Mouse (Mus musculus) MEL (cell line): Measurements from ENCODE around the gene Plcb4. TPM values are rescaled to one million over a fixed set of nuclear protein-coding genes. Genes with fewer than 3 reads are reported as not detected.

Experiments
- DNase-seq: peaks from one replicate; pipeline ENCODE4 v3.0.0; 2011; ENCODE audit warnings: low read depth, low spot score
- H3K27ac ChIP-seq: 2 replicates; pipeline ENCODE4 v1.5.1; 2012; ENCODE audit warnings: low read depth, mild to moderate bottlenecking, control low read depth, low read length, moderate library complexity; ENCODE audit not compliant: control insufficient read depth
- H3K27me3 ChIP-seq, 2 experiments: fragments of 150-350 bp in 1 of 2; sonication (generic) in 1 of 2; 2 replicates each; pipeline ENCODE4 v1.6.1; 2012; ENCODE audit warnings: low read length in 2 of 2, mild to moderate bottlenecking in 2 of 2, improper control_type of control experiment in 1 of 2, moderate library complexity in 1 of 2; ENCODE audit not compliant: insufficient read depth in 2 of 2, control insufficient read depth in 1 of 2
- H3K36me3 ChIP-seq, 2 experiments: 2 replicates each; pipeline ENCODE4 v1.6.1; 2012 to 2014; ENCODE audit warnings: low read length in 2 of 2, improper control_type of control experiment in 1 of 2, inconsistent platforms in 1 of 2, mild to moderate bottlenecking in 1 of 2; ENCODE audit not compliant: insufficient read depth in 2 of 2, control insufficient read depth in 1 of 2
- H3K4me1 ChIP-seq, 2 experiments: fragments of 150-350 bp in 1 of 2; sonication (generic) in 1 of 2; 2 replicates each; pipeline ENCODE4 v1.6.1; 2012; ENCODE audit warnings: low read length in 2 of 2, improper control_type of control experiment in 1 of 2, mild to moderate bottlenecking in 1 of 2; ENCODE audit not compliant: insufficient read depth in 2 of 2, control insufficient read depth in 1 of 2
- H3K4me3 ChIP-seq, 2 experiments: fragments of 150-350 bp in 1 of 2; sonication (generic) in 1 of 2; 2 replicates each; pipeline ENCODE4 v1.5.1; 2012; ENCODE audit warnings: low read depth in 2 of 2, low read length in 2 of 2, mild to moderate bottlenecking in 2 of 2, moderate library complexity in 2 of 2, control low read depth in 1 of 2, improper control_type of control experiment in 1 of 2; ENCODE audit not compliant: control insufficient read depth in 1 of 2, insufficient read depth in 1 of 2
- H3K79me2 ChIP-seq: 2 replicates; pipeline ENCODE4 v1.6.1; 2012; ENCODE audit warnings: mild to moderate bottlenecking, low read length, moderate library complexity; ENCODE audit not compliant: control insufficient read depth, poor library complexity, insufficient read depth
- H3K9ac ChIP-seq: 2 replicates; pipeline ENCODE4 v1.6.1; 2012; ENCODE audit warnings: low read depth, mild to moderate bottlenecking, control low read depth, low read length, moderate library complexity; ENCODE audit not compliant: control insufficient read depth, poor library complexity, severe bottlenecking
- H3K9me3 ChIP-seq: fragments of 150-350 bp; sonication (generic); replicated peaks from 2 replicates; pipeline ENCODE4 v1.6.1; 2012; ENCODE audit warnings: mild to moderate bottlenecking, low read length, improper control_type of control experiment, moderate library complexity; ENCODE audit not compliant: insufficient read depth
- CTCF ChIP-seq, 3 experiments: IDR thresholded peaks in 2 of 3; conservative IDR thresholded peaks in 1 of 3; 2 replicates each; pipeline ENCODE4 v1.5.1; 2011 to 2012; ENCODE audit warnings: low read length in 3 of 3, low read depth in 2 of 3, mild to moderate bottlenecking in 2 of 3, improper control_type of control experiment in 1 of 3, inconsistent platforms in 1 of 3, mixed read lengths in 1 of 3, moderate library complexity in 1 of 3; ENCODE audit not compliant: control insufficient read depth in 1 of 3, insufficient read depth in 1 of 3, poor library complexity in 1 of 3, severe bottlenecking in 1 of 3
- EP300 ChIP-seq, 2 experiments: IDR thresholded peaks; 2 replicates each; pipeline ENCODE4 v1.6.1; 2011; ENCODE audit warnings: improper control_type of control experiment in 2 of 2, low read length in 2 of 2, low read depth in 1 of 2, mild to moderate bottlenecking in 1 of 2
- ETS1 ChIP-seq: IDR thresholded peaks from 2 replicates; pipeline ENCODE4 v1.6.1; 2012; ENCODE audit warnings: low read depth, mild to moderate bottlenecking, inconsistent platforms, low read length, improper control_type of control experiment, moderate library complexity
- GABPA ChIP-seq: IDR thresholded peaks from 2 replicates; pipeline ENCODE4 v1.6.1; 2012; ENCODE audit warnings: low read depth, mild to moderate bottlenecking, inconsistent platforms, low read length, improper control_type of control experiment, moderate library complexity
- GATA1 ChIP-seq: IDR thresholded peaks from 2 replicates; pipeline ENCODE4 v1.6.1; 2011; ENCODE audit warnings: low read depth, low read length, improper control_type of control experiment
- JUND ChIP-seq: IDR thresholded peaks from 2 replicates; pipeline ENCODE4 v1.6.1; 2011; ENCODE audit warnings: low read depth, mild to moderate bottlenecking, improper control_type of control experiment, low read length
- KAT2A ChIP-seq: conservative IDR thresholded peaks from 2 replicates; pipeline ENCODE4 v1.6.1; 2012; ENCODE audit warnings: low read depth, low read length, improper control_type of control experiment, inconsistent platforms
- MAZ ChIP-seq: IDR thresholded peaks from 2 replicates; pipeline ENCODE4 v1.6.1; 2012; ENCODE audit warnings: low read depth, mild to moderate bottlenecking, inconsistent platforms, low read length, improper control_type of control experiment
- MEF2A ChIP-seq: IDR thresholded peaks from 2 replicates; pipeline ENCODE4 v1.6.1; 2014; ENCODE audit warnings: low read depth, mild to moderate bottlenecking, inconsistent platforms, low read length, improper control_type of control experiment; ENCODE audit not compliant: poor library complexity, insufficient replicate concordance, severe bottlenecking; ENCODE audit errors: extremely low read depth
- MXI1 ChIP-seq: IDR thresholded peaks from 2 replicates; pipeline ENCODE4 v1.6.1; 2011; ENCODE audit warnings: mild to moderate bottlenecking, low read depth, low read length, improper control_type of control experiment
- NELFE ChIP-seq: IDR thresholded peaks from 2 replicates; pipeline ENCODE4 v1.6.1; 2011; ENCODE audit warnings: low read depth, low read length, improper control_type of control experiment
- NRF1 ChIP-seq: IDR thresholded peaks from 2 replicates; pipeline ENCODE4 v1.6.1; 2014; ENCODE audit warnings: low read depth, mild to moderate bottlenecking, inconsistent platforms, low read length, improper control_type of control experiment, moderate library complexity; ENCODE audit not compliant: poor library complexity, insufficient read depth, severe bottlenecking
- POLR2A ChIP-seq, 2 experiments: IDR thresholded peaks; 2 replicates each; pipeline ENCODE4 v1.6.1; 2011 to 2012; ENCODE audit warnings: low read length in 2 of 2, mild to moderate bottlenecking in 2 of 2, control low read depth in 1 of 2, improper control_type of control experiment in 1 of 2, low read depth in 1 of 2, moderate library complexity in 1 of 2; ENCODE audit not compliant: control insufficient read depth in 1 of 2, insufficient read depth in 1 of 2, poor library complexity in 1 of 2
- POLR2AphosphoS2 ChIP-seq: IDR thresholded peaks from 2 replicates; pipeline ENCODE4 v1.6.1; 2011; ENCODE audit warnings: low read length, improper control_type of control experiment
- POLR2AphosphoS5 ChIP-seq: IDR thresholded peaks from 2 replicates; pipeline ENCODE4 v1.6.1; 2012; ENCODE audit warnings: low read depth, borderline replicate concordance, mild to moderate bottlenecking, inconsistent platforms, low read length, moderate library complexity, mixed read lengths
- RAD21 ChIP-seq: IDR thresholded peaks from 2 replicates; pipeline ENCODE4 v1.6.1; 2011; ENCODE audit warnings: mild to moderate bottlenecking, low read depth, low read length, improper control_type of control experiment
- RCOR1 ChIP-seq: IDR thresholded peaks from 2 replicates; pipeline ENCODE4 v1.6.1; 2012; ENCODE audit warnings: low read depth, mild to moderate bottlenecking, inconsistent platforms, low read length, improper control_type of control experiment
- SMC3 ChIP-seq: IDR thresholded peaks from 2 replicates; pipeline ENCODE4 v1.6.1; 2011; ENCODE audit warnings: low read depth, low read length, improper control_type of control experiment
- TAL1 ChIP-seq: IDR thresholded peaks from 2 replicates; pipeline ENCODE4 v1.6.1; 2012; ENCODE audit warnings: mild to moderate bottlenecking, inconsistent platforms, low read length, moderate library complexity, mixed read lengths
- TBP ChIP-seq: IDR thresholded peaks from 2 replicates; pipeline ENCODE4 v1.8.0; 2011; ENCODE audit warnings: low read depth, low read length, improper control_type of control experiment
- TCF12 ChIP-seq: IDR thresholded peaks from 2 replicates; pipeline ENCODE4 v1.6.1; 2014; ENCODE audit warnings: low read depth, mild to moderate bottlenecking, inconsistent platforms, low read length, improper control_type of control experiment, moderate library complexity
- USF1 ChIP-seq: IDR thresholded peaks from 2 replicates; pipeline ENCODE4 v1.6.1; 2014; ENCODE audit warnings: low read depth, mild to moderate bottlenecking, inconsistent platforms, low read length, improper control_type of control experiment, moderate library complexity
- USF2 ChIP-seq, 2 experiments: IDR thresholded peaks; 2 replicates each; pipeline ENCODE4 v1.6.1; 2011 to 2012; ENCODE audit warnings: improper control_type of control experiment in 2 of 2, low read length in 2 of 2, borderline replicate concordance in 1 of 2, inconsistent platforms in 1 of 2, low read depth in 1 of 2, mild to moderate bottlenecking in 1 of 2; ENCODE audit not compliant: insufficient read depth in 1 of 2
- ZC3H11A ChIP-seq: IDR thresholded peaks from 2 replicates; pipeline ENCODE4 v1.6.1; 2012; ENCODE audit warnings: low read depth, mild to moderate bottlenecking, inconsistent platforms, low read length, improper control_type of control experiment
- ZKSCAN1 ChIP-seq: IDR thresholded peaks from 2 replicates; pipeline ENCODE4 v1.6.1; 2012; ENCODE audit warnings: low read depth, mild to moderate bottlenecking, inconsistent platforms, low read length, improper control_type of control experiment, moderate library complexity
- ZMIZ1 ChIP-seq: IDR thresholded peaks from 2 replicates; pipeline ENCODE4 v1.6.1; 2012; ENCODE audit warnings: low read depth, mild to moderate bottlenecking, inconsistent platforms, low read length, improper control_type of control experiment, moderate library complexity
- ZNF384 ChIP-seq: IDR thresholded peaks from 2 replicates; pipeline ENCODE4 v1.6.1; 2012; ENCODE audit warnings: low read depth, mild to moderate bottlenecking, inconsistent platforms, low read length, improper control_type of control experiment
- polyA plus RNA-seq, 2 experiments: library from polyadenylated mRNA; stranded (reverse) in 1 of 2; unstranded in 1 of 2; fragments of >175 nt in 1 of 2; fragments of >200 nt in 1 of 2; gene quantifications; 2 replicates each; pipeline versions ENCODE4 v1.2.1 to v1.2.4; 2012; ENCODE audit warnings: low replicate concordance in 2 of 2, low read depth in 1 of 2; ENCODE audit not compliant: insufficient read length in 2 of 2, insufficient read depth in 1 of 2, missing spikeins in 1 of 2
- total RNA-seq: library from RNA; depleted of rRNA; stranded (reverse); fragments of 300-350 nt; gene quantifications from 2 replicates; pipeline ENCODE4 v1.2.3, GENCODE M21; 2012

The Plcb4 gene
- total and polyA plus RNA-seq, 3 experiments = not detected

DNA sequence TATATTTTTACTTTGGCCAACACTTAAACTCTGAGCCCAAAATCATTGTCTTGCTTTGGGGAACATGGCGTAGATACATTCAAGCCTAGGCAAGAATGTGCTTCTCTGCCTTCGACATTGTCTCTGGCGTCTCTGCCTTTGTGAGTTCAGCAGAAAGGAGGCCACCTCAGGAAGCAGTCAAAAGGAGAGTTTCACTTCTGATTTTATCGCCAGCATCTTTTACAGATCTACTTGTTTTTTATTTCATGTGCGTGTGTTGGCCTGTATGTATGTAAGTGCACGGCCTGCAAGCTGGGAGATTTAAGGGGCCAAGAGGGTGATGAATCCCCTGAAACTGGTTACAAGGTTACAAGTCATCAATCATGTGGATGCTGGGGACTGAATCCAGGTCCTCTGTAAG is 6.8 kb upstream of the Plcb4 start:
- H3K4me1 ChIP-seq = no peaks in the 10 kb centered on the region
- no peak overlapping the region for H3K4me3 ChIP-seq
- TF ChIP-seq ZKSCAN1 = no peak
- no peak for TF ChIP-seq ZC3H11A
- no peak for TF ChIP-seq TBP
- TF ChIP-seq EP300 (IDR thresholded peaks at IDR 0.05; ENCODE audit: low read depth in 1 of 2, low read length in 2 of 2) = no peak
- TF ChIP-seq ETS1 = no peak
- TF ChIP-seq POLR2AphosphoS2 = no peak
- TF ChIP-seq GABPA = no peak
- no peak for TF ChIP-seq POLR2A (IDR thresholded peaks at IDR 0.05; ENCODE audit: control insufficient read depth in 1 of 2, insufficient read depth in 1 of 2, low read depth in 1 of 2, low read length in 2 of 2, poor library complexity in 1 of 2)
- DNase-seq = no peak
- no peak overlapping the region for H3K9ac ChIP-seq
- H3K27me3 ChIP-seq = no peaks in the 10 kb centered on the region
- no peaks in the 10 kb centered on the region for H3K36me3 ChIP-seq
- H3K79me2 ChIP-seq = no peaks in the 10 kb centered on the region
- H3K27ac ChIP-seq = no peak overlapping the region
- no peaks in the 10 kb centered on the region for H3K9me3 ChIP-seq

DNA sequence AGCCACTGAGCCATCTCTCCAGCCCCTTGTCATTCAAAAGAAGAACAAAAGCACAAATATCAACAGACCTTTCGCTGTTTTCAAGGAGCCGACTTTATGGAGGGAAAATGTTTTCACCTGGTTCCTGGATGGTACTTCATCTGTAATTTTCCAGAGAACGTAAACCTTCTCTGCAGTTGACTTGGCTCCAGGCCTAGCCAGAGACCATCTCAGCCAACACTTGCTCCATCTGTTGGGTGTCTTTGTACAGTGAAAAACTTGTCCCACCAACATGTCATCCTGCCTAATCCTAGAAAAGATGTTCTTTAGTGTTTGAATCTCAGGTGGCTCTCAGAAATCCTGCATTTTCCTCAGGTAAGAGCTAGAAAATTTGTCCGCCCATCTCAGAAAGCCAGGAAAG is 6.4 kb upstream of the Plcb4 start:
- H3K4me1 ChIP-seq = no peaks in the 10 kb centered on the region
- no peaks in the 10 kb centered on the region for H3K9me3 ChIP-seq
- H3K79me2 ChIP-seq = no peaks in the 10 kb centered on the region
- H3K9ac ChIP-seq = no peak overlapping the region
- H3K27ac ChIP-seq = no peak overlapping the region
- H3K36me3 ChIP-seq = no peaks in the 10 kb centered on the region
- no peaks in the 10 kb centered on the region for H3K27me3 ChIP-seq
- H3K4me3 ChIP-seq = no peak overlapping the region
- DNase-seq = no peak
- no peak for TF ChIP-seq ZC3H11A
- no peak for TF ChIP-seq ZMIZ1
- no peak for TF ChIP-seq ZNF384
- no peak for TF ChIP-seq KAT2A
- no peak for TF ChIP-seq USF2 (IDR thresholded peaks at IDR 0.05; ENCODE audit: borderline replicate concordance in 1 of 2, insufficient read depth in 1 of 2, low read depth in 1 of 2, low read length in 2 of 2)
- no peak for TF ChIP-seq MAZ
- no peak for TF ChIP-seq GATA1
- no peak for TF ChIP-seq USF1
- TF ChIP-seq NELFE = no peak

DNA sequence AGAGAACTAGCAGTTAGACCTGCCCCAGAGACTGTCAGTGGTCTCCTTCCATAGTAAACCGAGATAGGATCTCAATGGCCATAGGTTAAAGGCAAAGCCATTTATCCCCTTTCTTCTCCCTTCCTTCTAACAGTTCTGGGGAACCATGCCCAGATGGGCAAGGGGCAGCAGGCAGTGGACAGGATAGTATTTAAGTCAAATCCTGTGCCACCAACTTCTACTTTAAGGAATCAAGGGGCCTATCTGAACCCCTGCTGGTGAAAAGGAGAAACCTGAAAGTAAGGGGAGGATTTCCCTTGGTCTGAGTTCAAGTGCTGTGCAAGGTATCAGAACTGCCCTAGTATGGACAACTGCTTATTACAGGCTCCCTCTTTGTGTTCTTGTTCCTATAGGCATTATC is 2.9 kb upstream of the Plcb4 start:
- H3K9ac ChIP-seq = no peak overlapping the region
- no peaks in the 10 kb centered on the region for H3K9me3 ChIP-seq
- no peak for DNase-seq
- TF ChIP-seq JUND (no peak), TCF12 (no peak), MXI1 (no peak), KAT2A (no peak), RCOR1 (no peak), TAL1 (no peak), MEF2A (no peak), TBP (no peak), RAD21 (no peak), EP300 (IDR thresholded peaks at IDR 0.05; ENCODE audit: low read depth in 1 of 2, low read length in 2 of 2) (no peak), SMC3 (no peak), MAZ (no peak), POLR2AphosphoS2 (no peak), NRF1 (no peak), POLR2AphosphoS5 (no peak), CTCF (IDR thresholded peaks at IDR 0.05 in 2 of 3, conservative IDR thresholded peaks at IDR 0.05 in 1 of 3; ENCODE audit: control insufficient read depth in 1 of 3, insufficient read depth in 1 of 3, low read depth in 2 of 3, low read length in 3 of 3, poor library complexity in 1 of 3, severe bottlenecking in 1 of 3) (no peak)

More for the DNA sequence above, 2.9 kb upstream of the Plcb4 start:
- no peaks in the 10 kb centered on the region for H3K36me3 ChIP-seq
- no peak overlapping the region for H3K27ac ChIP-seq
- H3K27me3 ChIP-seq = no peaks in the 10 kb centered on the region
- H3K4me1 ChIP-seq = no peaks in the 10 kb centered on the region
- H3K79me2 ChIP-seq = no peaks in the 10 kb centered on the region
- H3K4me3 ChIP-seq = no peak overlapping the region
